Mouse (Mus musculus): ENCODE measurements around the gene Olfr1308. TPM values are rescaled to one million over a fixed set of nuclear protein-coding genes. Genes with fewer than 3 reads are reported as not detected.

The Olfr1308 gene
- polyA plus RNA-seq (2014; fragmentation: Nextera tagmentation; extraction: Ambion mirVana): not detected in 2 replicates

DNA sequence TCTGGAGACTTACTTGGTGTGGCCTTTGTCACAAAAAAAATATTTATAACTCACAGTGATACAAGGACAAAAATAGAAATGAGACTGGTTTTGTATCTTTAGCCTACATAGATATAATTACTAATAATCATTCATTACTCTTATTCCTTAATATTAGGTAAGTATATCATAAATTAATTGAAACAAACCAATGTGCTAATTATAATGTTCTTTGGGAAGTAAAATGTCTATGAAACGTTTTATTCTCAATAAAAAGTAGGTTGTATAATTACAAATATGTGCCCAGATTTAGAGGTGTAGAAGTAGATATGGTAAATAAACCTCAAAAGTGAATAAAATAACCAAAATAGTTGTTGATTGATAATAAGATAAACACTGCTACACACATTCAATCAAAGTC lies at the start of gene Olfr1308:
TSS of gene Olfr1308 (minus strand) at position 101 of the 400 bp plus-strand sequence.
- H3K4me1 ChIP-seq (ENCODE audit: control insufficient read depth, insufficient read depth, low read length): no peaks in the 10 kb centered on the region
- no peaks in the 10 kb centered on the region for H3K27me3 ChIP-seq (ENCODE audit: control insufficient read depth, insufficient read depth, low read length)
- WGBS: 68% methylated on average over 1 of the region's 1 CpGs
- no peak within 1 kb of the TSS for H3K4me3 ChIP-seq (ENCODE audit: low read depth, low read length)
- no peak for ATAC-seq (ENCODE audit: insufficient number of reproducible peaks, low FRiP score, low TSS enrichment, low read depth)
- H3K4me2 ChIP-seq (ENCODE audit: low read depth, severe bottlenecking): no peak within 1 kb of the TSS
- no peak within 1 kb of the TSS for H3K27ac ChIP-seq (replicated peaks; ENCODE audit: low read depth, low read length)
- no peaks in the 10 kb centered on the region for H3K36me3 ChIP-seq (ENCODE audit: control insufficient read depth, insufficient read depth, low read length)
- no peaks in the 10 kb centered on the region for H3K9me3 ChIP-seq (ENCODE audit: control insufficient read depth, low read length)
- DNase-seq (ENCODE audit: low spot score): no peak
- H3K9ac ChIP-seq (ENCODE audit: low read length): no peak within 1 kb of the TSS

DNA sequence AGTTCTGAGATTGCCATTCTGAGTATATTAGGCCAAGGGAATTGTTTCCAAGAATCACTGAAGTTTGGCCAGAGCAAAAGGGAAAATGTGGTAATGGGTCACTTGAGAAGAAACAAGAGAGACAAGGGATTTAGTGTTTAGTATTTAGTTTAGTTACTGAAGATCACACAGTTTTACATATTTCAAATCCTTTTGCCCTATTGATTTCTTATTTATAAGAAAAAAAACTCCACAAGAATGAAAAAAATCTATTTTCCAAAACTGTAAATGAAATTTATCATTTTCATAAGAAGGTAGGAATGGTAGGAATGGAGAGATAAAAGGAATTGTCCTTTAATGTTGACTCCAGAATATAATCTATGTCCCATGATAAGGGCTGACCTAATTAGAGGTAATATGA lies 47.9 kb upstream of the Olfr1308 start, which contains the start of gene Olfr1310:
TSS of gene Olfr1310 (minus strand) at position 101 of the 400 bp plus-strand sequence.
- no peak within 1 kb of the TSS for H3K9ac ChIP-seq (ENCODE audit: low read length)
- H3K4me2 ChIP-seq (ENCODE audit: low read depth, severe bottlenecking): no peak within 1 kb of the TSS
- no peaks in the 10 kb centered on the region for H3K4me1 ChIP-seq (ENCODE audit: control insufficient read depth, insufficient read depth, low read length)
- no peaks in the 10 kb centered on the region for H3K27me3 ChIP-seq (ENCODE audit: control insufficient read depth, insufficient read depth, low read length)
- no peak within 1 kb of the TSS for H3K4me3 ChIP-seq (ENCODE audit: low read depth, low read length)
- no peak for DNase-seq (ENCODE audit: low spot score)
- no peaks in the 10 kb centered on the region for H3K9me3 ChIP-seq (ENCODE audit: control insufficient read depth, low read length)
- no peaks in the 10 kb centered on the region for H3K36me3 ChIP-seq (ENCODE audit: control insufficient read depth, insufficient read depth, low read length)
- no peak for ATAC-seq (ENCODE audit: insufficient number of reproducible peaks, low FRiP score, low TSS enrichment, low read depth)
- no peak within 1 kb of the TSS for H3K27ac ChIP-seq (replicated peaks; ENCODE audit: low read depth, low read length)

DNA sequence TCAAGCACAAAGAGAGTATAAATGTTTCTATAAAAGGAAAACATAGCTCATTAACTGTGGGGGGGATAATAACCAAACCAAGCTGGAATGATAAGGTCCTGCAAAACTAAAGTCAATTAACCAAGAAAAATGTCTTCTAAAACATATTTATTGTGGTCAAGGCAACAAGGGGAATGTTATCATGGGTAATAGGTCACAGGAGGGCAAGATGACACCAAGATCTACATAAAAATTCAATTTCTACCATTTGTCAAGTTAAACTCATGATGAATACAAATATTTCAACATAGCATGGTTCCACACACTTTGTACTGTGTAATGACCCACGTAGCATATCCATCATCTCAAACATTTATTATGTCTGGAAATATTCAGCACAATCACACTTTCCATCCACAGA lies 25.4 kb upstream of the Olfr1308 start, which contains the start of gene Olfr1309:
TSS of gene Olfr1309 (minus strand) at position 101 of the 400 bp plus-strand sequence.
- ATAC-seq (ENCODE audit: insufficient number of reproducible peaks, low FRiP score, low TSS enrichment, low read depth): no peak

DNA sequence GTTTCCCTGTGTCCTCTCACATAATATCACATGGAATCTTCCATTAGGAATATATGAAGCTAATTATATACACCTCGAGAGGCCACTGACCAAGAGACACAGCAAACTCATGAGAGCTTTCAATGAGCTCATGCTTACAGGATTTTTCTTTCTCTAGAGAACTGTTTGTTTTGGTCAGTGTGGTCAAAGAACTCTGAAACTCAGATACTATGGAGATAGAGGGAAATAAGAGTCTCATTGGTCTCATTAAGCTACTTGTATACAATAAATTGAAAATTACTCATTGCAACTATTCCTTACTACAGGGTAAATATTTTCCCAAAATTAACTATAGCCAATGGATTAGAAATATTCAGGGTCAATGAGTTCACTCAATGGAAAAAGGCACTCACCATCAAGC lies 15.4 kb downstream of the Olfr1308 start, which contains the start of gene Olfr1307:
TSS of gene Olfr1307 (minus strand) at position 101 of the 400 bp plus-strand sequence.
- no peaks in the 10 kb centered on the region for H3K36me3 ChIP-seq (ENCODE audit: control insufficient read depth, insufficient read depth, low read length)
- H3K4me3 ChIP-seq (ENCODE audit: low read depth, low read length): no peak within 1 kb of the TSS
- ATAC-seq (ENCODE audit: insufficient number of reproducible peaks, low FRiP score, low TSS enrichment, low read depth): no peak
- no peaks in the 10 kb centered on the region for H3K27me3 ChIP-seq (ENCODE audit: control insufficient read depth, insufficient read depth, low read length)
- H3K27ac ChIP-seq (replicated peaks; ENCODE audit: low read depth, low read length): no peak within 1 kb of the TSS
- H3K4me1 ChIP-seq (ENCODE audit: control insufficient read depth, insufficient read depth, low read length): no peaks in the 10 kb centered on the region
- no peaks in the 10 kb centered on the region for H3K9me3 ChIP-seq (ENCODE audit: control insufficient read depth, low read length)
- H3K4me2 ChIP-seq (ENCODE audit: low read depth, severe bottlenecking): no peak within 1 kb of the TSS
- 75% methylated on average over 1 of the region's 1 CpGs for WGBS
- DNase-seq (ENCODE audit: low spot score): no peak
- no peak within 1 kb of the TSS for H3K9ac ChIP-seq (ENCODE audit: low read length)

More for the DNA sequence above, 25.4 kb upstream of the Olfr1308 start, which contains the start of gene Olfr1309:
- H3K4me2 ChIP-seq (ENCODE audit: low read depth, severe bottlenecking): no peak within 1 kb of the TSS
- H3K4me3 ChIP-seq (ENCODE audit: low read depth, low read length): no peak within 1 kb of the TSS
- DNase-seq (ENCODE audit: low spot score): no peak
- 63% methylated on average over 1 of the region's 1 CpGs for WGBS
- no peaks in the 10 kb centered on the region for H3K36me3 ChIP-seq (ENCODE audit: control insufficient read depth, insufficient read depth, low read length)
- no peaks in the 10 kb centered on the region for H3K27me3 ChIP-seq (ENCODE audit: control insufficient read depth, insufficient read depth, low read length)
- H3K9me3 ChIP-seq (ENCODE audit: control insufficient read depth, low read length): no peaks in the 10 kb centered on the region
- H3K9ac ChIP-seq (ENCODE audit: low read length): no peak within 1 kb of the TSS
- H3K4me1 ChIP-seq (ENCODE audit: control insufficient read depth, insufficient read depth, low read length): no peaks in the 10 kb centered on the region
- no peak within 1 kb of the TSS for H3K27ac ChIP-seq (replicated peaks; ENCODE audit: low read depth, low read length)

DNA sequence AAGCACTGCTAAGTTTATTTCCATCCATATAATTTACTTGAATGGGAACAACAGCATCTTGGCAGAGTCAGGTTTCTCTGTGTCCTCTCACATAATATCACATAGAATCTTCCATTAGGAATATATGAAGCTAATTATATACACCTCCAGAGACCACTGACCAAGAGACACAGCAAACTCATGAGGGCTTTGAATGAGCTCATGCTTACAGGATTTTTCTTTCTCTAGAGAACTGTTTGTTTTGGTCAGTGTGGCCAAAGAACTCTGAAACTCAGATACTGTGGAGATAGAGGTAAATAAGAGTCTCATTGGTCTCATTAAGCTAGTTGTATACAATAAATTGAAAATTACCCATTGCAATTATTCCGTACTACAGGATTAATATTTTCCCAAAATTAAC lies 48.6 kb downstream of the Olfr1308 start, which contains the start of gene Olfr1306:
TSS of gene Olfr1306 (minus strand) at position 101 of the 400 bp plus-strand sequence.
- H3K36me3 ChIP-seq (ENCODE audit: control insufficient read depth, insufficient read depth, low read length): no peaks in the 10 kb centered on the region
- ATAC-seq (ENCODE audit: insufficient number of reproducible peaks, low FRiP score, low TSS enrichment, low read depth) (no peak), DNase-seq (ENCODE audit: low spot score) (no peak)
- H3K9ac ChIP-seq (ENCODE audit: low read length): no peak within 1 kb of the TSS
- no peak within 1 kb of the TSS for H3K27ac ChIP-seq (replicated peaks; ENCODE audit: low read depth, low read length)
- no peak within 1 kb of the TSS for H3K4me3 ChIP-seq (ENCODE audit: low read depth, low read length)
- H3K9me3 ChIP-seq (ENCODE audit: control insufficient read depth, low read length): peaks cover 2% of the 10 kb centered on the region; the same call in 1 of the 2 replicates
- no peak within 1 kb of the TSS for H3K4me2 ChIP-seq (ENCODE audit: low read depth, severe bottlenecking)
- H3K4me1 ChIP-seq (ENCODE audit: control insufficient read depth, insufficient read depth, low read length): no peaks in the 10 kb centered on the region
- H3K27me3 ChIP-seq (ENCODE audit: control insufficient read depth, insufficient read depth, low read length): no peaks in the 10 kb centered on the region
- 87% methylated on average over 1 of the region's 1 CpGs for WGBS

Other genes starting within 250 kb of the Olfr1308 start
- not detected in 2 replicates for gene Olfr1301, start 213.9 kb downstream of the Olfr1308 start, polyA plus RNA-seq (2014; fragmentation: Nextera tagmentation; extraction: Ambion mirVana)
- gene Olfr1302, start 187.5 kb downstream of the Olfr1308 start, polyA plus RNA-seq (2014; fragmentation: Nextera tagmentation; extraction: Ambion mirVana): not detected in 2 replicates
- gene Olfr1303, start 144.6 kb downstream of the Olfr1308 start, polyA plus RNA-seq (2014; fragmentation: Nextera tagmentation; extraction: Ambion mirVana): not detected in 2 replicates
- gene Olfr1305, start 87.8 kb downstream of the Olfr1308 start, polyA plus RNA-seq (2014; fragmentation: Nextera tagmentation; extraction: Ambion mirVana): not detected in 2 replicates
- not detected in 2 replicates for gene Olfr1306, start 48.7 kb downstream of the Olfr1308 start, polyA plus RNA-seq (2014; fragmentation: Nextera tagmentation; extraction: Ambion mirVana)
- gene Olfr1307, start 15.5 kb downstream of the Olfr1308 start, polyA plus RNA-seq (2014; fragmentation: Nextera tagmentation; extraction: Ambion mirVana): not detected in 2 replicates
- not detected in 2 replicates for gene Olfr1309, start 25.3 kb upstream of the Olfr1308 start, polyA plus RNA-seq (2014; fragmentation: Nextera tagmentation; extraction: Ambion mirVana)
- gene Olfr1310, start 47.8 kb upstream of the Olfr1308 start, polyA plus RNA-seq (2014; fragmentation: Nextera tagmentation; extraction: Ambion mirVana): not detected in 2 replicates
- gene Olfr1311, start 59.5 kb upstream of the Olfr1308 start, polyA plus RNA-seq (2014; fragmentation: Nextera tagmentation; extraction: Ambion mirVana): not detected in 2 replicates
- gene Olfr1312, start 85.3 kb upstream of the Olfr1308 start, polyA plus RNA-seq (2014; fragmentation: Nextera tagmentation; extraction: Ambion mirVana): not detected in 2 replicates
- not detected in 2 replicates for gene Olfr1313, start 112.9 kb upstream of the Olfr1308 start, polyA plus RNA-seq (2014; fragmentation: Nextera tagmentation; extraction: Ambion mirVana)
- not detected in 2 replicates for gene Olfr1314, start 131.8 kb upstream of the Olfr1308 start, polyA plus RNA-seq (2014; fragmentation: Nextera tagmentation; extraction: Ambion mirVana)
- not detected in 2 replicates for gene Olfr1315-ps1, start 150.5 kb upstream of the Olfr1308 start, polyA plus RNA-seq (2014; fragmentation: Nextera tagmentation; extraction: Ambion mirVana)
- gene Olfr1316, start 170.0 kb upstream of the Olfr1308 start, polyA plus RNA-seq (2014; fragmentation: Nextera tagmentation; extraction: Ambion mirVana): not detected in 2 replicates
- not detected in 2 replicates for gene Olfr1317, start 175.4 kb upstream of the Olfr1308 start, polyA plus RNA-seq (2014; fragmentation: Nextera tagmentation; extraction: Ambion mirVana)
- gene Olfr1318, start 189.3 kb upstream of the Olfr1308 start, polyA plus RNA-seq (2014; fragmentation: Nextera tagmentation; extraction: Ambion mirVana): not detected in 2 replicates

Measured in limb, embryonic 11.5 days (tissue).